Mouse (Mus musculus) cerebellum, adult 9-10 months (tissue): ENCODE data around the gene Wars.
"Not testable (repeated sequence)": the region's sequence is repeated elsewhere in the genome, so short reads cannot be mapped to it uniquely, and the experiment has no call there.

Experiments
- DNase-seq: peaks from one replicate; pipeline ENCODE4 v3.0.0; 2022

Wars gene

GRCm38 (mm10) chr12:108850886-108851285 lies 43.1 kb downstream of the Wars start:
- DNase-seq = no peak

DNA sequence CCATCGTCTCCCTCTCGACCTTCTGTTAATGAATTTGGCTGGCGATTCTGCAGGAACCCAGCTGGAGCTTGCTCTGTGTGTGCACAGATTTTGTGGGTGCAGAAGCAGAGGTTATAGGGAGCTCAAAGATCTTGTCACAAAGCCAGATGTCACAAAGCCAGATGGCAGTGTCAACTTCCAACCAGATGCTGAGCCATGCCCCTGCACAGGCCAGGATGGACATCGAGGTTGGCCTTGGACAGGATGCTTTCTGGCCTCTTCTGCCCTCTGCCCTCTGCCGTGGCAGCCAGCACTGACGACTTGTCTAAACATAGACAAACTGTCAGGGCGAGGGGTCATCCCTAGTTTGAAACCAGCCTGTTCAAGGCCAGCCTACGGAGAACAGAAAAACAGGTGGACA lies 43.8 kb downstream of the Wars start:
- no peak for DNase-seq

GRCm38 (mm10) chr12:108849488-108850022 lies 44.4 kb downstream of the Wars start:
- DNase-seq = no peak

DNA sequence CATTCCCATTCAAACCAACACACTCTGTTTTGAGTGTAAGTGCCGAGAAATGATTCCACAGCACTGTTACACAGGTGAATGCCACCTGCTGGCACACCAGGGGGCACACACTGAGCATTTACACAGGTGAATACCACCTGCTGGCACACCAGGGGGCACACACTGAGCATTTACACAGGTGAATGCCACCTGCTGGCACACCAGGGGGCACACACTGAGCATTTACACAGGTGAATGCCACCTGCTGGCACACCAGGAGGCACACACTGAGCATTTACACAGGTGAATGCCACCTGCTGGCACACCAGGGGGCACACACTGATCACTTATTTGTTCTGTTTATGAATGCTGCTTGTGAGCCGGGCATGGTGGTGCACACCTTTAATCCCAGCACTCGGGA lies 45.9 kb downstream of the Wars start:
- not testable (repeated sequence) for DNase-seq

- no peak for DNase-seq
Observed at GRCm38 (mm10) chr12:108842663-108843062, 51.3 kb downstream of the Wars start.

DNA sequence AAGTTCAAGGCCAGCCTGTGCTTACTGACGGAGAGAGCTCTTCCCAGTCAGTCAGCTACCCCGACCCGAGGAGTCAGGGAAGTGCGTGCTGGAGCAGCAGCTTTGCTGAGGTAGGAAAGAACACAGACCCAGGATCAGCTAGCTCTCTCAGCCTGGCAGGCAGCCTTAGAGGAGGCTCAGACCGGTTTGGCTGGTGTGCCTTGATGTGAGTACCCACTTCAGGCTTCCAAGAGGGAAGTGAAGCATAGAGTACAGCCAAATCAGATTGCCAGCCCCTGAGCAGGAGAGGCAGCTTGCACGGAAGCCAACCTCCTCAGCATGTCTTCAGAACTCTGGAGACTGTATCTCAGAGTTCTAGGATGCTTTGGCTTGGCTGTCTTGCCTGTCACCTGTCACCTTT lies 52.8 kb downstream of the Wars start:
- DNase-seq = no peak

DNA sequence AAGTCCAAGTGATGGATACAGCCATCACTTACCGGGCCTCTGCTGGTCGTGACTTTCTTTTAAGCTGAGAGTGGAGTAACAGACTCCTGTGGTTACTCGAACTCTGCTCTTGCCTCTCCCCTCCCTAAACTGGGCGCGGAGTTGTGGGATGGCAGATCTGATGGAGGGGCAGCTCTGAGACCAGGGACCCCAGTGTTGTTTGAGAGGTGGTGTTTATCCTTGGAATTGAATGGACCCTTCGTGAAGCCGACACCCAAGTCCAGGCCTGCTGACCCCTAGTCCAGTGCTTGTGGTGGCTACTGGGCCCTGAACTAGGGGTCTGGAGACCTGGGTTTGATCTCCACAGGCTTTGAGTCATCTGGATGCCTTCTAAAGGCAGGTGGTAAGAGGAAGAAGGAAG lies 57.3 kb downstream of the Wars start:
- peak; percentile 53 for DNase-seq

- DNase-seq = peak; percentile 98
Observed at GRCm38 (mm10) chr12:108835840-108836409, 58.0 kb downstream of the Wars start, which contains the start of the genes Slc25a29 and Slc25a47. Gene Slc25a29 (minus strand): TSS chr12:108835883. Gene Slc25a47 (plus strand): TSS chr12:108836046.

GRCm38 (mm10) chr12:108835208-108835839 lies 58.6 kb downstream of the Wars start:
- DNase-seq = no peak

DNA sequence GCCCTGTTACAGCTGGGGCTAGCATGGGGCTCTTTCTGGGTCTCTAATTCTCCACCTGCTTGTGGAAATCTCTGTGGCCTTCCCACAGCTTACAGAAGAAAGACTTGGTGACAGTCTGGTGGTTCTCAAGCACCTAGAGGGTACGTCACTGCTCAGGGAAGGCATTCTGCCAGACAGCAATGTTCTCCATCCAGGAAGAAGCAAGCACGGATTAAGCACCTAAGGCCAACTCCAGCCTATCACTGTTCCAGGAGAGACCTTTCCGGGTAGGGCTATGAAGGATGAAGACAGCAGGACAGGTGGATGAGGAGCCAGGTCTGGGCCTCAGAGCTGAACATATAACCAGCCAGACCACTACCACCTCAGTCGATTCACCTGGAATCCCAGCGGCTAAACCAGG lies 59.2 kb downstream of the Wars start:
- peak; percentile 73 for DNase-seq

DNA sequence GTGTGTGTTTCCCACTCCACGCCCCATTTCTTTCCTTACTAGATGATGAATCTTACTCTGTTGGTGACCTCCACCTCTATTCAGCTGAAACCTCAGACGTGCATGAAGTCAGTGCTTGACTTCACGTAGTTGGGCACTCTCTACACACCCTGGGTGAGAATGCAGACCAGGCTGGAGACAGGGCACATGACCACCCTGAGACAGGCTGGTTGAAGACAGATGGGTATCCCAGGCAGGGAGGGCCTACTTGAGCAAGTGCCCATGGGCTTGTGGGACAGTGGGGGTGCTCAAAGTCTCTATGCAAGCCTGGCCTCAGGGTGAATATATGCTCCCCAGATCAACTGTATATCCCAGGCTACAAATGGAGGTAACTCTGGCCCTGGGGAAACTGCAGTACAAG lies 59.6 kb downstream of the Wars start:
- peak; percentile 57 for DNase-seq

DNA sequence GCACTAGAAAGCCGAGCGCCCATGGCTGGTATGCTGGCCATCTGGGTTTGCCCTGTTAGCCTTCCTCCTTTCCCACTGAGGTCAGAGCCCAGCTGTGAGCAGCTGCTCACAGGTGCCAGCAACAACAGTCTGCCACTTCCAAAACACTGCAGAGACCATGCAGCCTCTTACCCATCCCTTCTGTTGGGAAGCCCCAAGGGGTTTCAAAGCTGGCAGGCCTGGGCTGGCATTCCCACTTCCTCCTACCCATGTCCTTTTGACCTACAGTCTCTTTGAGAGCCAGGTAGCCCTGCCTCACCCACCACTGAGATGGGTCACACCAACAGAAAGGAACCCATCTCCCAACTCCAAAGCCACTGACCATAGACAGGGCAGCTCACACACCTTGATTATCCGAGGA lies 60.6 kb downstream of the Wars start:
- DNase-seq = peak; percentile 52

DNA sequence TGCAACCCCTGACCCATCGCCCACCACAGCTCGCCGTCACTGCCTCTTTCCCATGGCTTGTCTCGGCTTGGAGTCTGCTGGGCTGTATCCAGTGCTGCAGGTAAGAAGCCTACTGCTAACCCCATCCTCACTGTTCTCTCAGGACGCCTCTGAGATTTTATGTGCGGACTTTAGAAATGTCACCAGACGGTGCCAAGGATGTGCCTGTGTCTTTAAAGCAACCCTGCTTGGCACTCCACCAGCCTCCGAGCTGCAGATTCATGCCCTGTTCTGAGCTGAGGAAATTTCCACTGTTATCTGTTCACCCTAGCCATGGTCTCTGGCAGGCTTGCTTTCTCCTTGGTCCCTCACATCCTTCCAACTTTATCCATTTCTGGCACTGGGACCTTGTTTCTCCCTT lies 61.1 kb downstream of the Wars start:
- peak; percentile 86 for DNase-seq

GRCm38 (mm10) chr12:108831966-108832643 lies 61.9 kb downstream of the Wars start:
- peak; percentile 79 for DNase-seq

- DNase-seq = no peak
Observed at GRCm38 (mm10) chr12:108830358-108830757, 63.6 kb downstream of the Wars start.

DNA sequence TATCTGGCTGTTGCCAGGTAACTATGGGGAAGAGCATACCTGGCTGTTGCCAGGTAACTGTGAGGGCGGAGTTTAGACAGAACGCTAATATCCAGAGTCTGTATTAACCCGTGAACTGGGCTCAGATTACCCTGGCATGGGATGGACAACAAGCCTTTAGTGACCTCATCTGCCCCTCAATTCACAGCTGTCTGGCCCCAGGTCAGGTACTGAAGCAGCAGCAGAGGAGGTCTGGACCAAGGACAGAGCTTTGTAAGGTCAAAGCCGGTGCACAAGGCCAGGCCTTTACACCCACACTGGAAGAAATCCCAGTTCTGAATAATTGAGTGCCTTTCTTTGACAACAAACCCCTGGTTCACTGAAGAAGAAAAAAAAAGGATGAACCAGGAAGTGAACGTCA lies 64.3 kb downstream of the Wars start:
- DNase-seq = peak; percentile 30

DNA sequence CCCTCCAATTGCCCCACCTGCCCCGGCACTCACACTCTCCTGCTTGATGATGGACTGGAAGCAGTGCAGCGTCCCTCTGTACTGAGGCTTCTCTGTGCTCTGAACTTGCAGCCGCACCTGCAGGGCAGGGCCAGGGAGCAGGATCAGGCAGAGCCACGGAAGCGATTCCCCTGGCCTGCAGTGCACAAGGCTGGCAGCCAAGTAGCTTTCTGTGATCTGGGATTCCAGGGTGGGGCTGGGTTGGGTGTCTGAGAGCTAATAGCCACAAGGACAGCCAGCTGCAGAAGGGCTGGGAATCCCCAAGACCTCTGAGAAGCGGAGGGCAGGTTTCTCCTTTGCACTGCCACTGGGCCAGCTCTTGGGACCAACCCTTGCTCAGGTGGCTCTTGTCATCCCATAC lies 66.3 kb downstream of the Wars start:
- DNase-seq = no peak

GRCm38 (mm10) chr12:108826958-108827535 lies 66.9 kb downstream of the Wars start:
- peak; percentile 87 for DNase-seq

DNA sequence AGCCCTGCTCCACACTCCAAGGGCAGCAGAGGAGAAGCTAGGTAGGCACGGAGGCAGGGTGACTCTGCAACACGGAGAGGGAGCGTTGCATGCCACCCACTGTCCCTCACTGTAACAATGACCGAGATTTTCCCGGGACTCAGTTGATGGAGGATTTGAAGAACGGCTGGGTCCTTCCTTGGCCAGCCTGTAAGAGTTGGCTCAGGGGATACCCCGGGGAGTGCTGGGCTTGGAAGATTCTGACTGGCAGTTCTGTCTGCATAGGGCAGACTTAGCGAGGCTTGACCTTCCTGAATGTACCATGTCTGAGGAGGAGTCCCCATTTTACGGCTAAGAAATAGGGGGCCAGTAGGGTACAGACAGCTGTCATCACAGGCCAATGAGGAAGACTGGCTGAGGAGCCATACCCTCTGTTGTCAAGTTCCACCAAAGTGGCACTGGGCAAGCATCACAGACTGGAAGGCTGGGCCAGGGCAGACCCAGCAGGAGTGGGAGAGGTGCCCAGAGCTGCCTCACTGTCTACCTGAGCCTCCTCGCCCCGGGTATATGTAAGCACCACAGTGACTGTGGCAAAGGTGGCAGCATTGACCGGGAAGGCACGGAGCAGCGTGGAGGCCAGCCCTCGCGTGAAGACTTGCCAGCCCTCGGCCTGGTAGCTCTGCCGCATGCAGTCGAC lies 67.6 kb downstream of the Wars start:
- peak; percentile 93 for DNase-seq

DNA sequence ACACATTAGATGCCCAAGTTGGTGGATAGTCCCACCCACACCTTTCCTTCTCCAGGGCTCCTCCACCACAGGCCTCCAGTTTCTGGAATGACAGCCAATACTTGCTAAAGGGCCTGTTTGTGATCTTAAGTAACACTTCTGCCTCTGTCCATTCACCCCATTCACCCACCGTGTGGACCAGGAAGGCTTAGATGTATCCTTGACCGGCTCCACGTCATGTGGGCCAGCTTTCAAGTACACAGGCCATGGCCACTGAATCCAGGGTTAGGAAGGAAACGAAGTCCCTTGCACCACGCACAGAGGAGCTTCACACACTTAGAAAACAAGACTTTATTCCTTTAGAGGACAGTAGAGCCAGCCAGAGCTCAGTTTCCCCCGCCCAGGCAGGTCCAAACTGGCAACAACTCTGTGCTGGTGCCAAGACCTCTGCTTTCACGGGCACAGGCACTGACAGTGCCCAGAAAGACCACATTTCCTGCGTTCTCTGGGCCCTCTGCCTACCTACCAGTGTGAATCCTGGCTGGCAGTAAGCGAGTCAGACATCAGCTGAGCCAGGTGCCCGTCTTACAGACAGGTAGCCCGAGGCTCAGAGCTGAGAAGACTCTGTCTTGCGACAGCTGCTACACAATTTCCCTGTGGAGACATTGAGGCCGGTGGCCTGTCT lies 68.3 kb downstream of the Wars start:
- peak; percentile 46 for DNase-seq

DNA sequence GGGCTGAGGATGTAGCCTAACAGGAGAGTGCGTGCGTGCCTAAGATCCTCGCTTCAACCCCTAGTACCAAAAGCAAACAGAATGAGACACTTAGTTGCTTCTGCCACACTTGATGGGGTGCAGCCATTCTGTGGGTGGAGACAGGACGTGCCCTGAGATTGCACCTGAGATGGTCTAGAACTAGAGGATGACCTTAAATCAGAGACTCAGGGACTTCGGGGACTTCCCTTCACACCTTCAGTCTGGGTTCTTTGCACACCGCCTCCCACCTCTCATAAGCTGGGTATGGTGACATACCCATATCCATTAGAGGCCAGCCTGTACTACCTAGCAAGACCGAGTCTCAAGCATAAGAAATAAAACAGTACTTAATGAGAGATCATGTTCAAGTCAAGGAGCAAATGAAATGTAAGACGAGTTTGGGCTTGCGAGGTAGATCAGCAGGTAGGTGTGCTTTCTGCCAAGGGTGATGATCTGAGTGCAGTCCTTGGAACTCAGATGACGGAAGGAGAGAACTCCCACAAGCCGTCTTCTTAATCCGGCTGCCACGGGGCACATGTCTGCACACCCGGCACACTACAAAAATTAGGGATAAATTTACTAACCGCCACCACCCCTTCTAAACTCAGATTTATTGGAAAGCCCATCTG lies 69.6 kb downstream of the Wars start:
- DNase-seq = no peak

DNA sequence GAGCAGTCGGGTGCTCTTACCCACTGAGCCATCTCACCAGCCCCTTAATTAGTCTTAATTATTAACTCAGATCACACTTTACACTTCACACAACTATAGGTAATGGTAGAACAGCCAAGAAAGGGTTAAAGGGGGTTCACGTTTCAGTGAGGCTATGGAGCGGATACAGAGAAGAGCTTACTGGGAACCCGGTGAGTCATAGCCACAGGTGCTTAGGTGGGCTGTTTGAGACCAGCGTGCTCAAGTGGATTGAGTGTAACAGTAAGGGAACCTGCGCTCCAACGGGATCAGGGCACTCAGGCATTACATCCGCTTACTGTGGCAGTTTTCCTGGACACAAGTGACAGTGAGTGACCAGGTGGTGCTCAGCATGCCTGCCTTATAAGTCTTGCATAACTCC lies 70.9 kb downstream of the Wars start:
- DNase-seq = peak; percentile 22
